Mouse (Mus musculus): ENCODE data around the gene Tpst1. TPM values are rescaled to one million over a fixed set of nuclear protein-coding genes. Genes with fewer than 3 reads are reported as not detected.

Tpst1 gene
- polyA plus RNA-seq, 1 experiment from 2014 or later: 82.7 TPM

DNA sequence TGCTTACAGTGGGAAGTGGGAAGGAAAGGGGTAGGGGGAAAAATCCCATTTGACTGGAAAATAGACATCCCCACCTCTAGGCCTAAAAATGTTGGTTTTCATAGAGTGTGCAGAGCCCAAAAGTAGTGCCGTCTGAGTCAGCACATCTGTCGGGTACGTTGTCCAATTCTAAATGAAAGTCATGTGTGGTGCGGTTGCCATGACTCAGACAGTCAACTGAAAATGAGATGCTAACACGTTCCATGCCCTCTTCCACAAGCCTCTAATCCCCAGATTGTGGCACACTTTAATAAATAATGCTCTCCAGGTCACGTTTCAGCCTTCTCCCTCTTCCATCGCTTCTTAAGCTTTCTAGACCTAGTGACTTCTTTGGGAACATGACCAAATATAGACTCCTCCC lies 43.7 kb downstream of the Tpst1 start:
- no peak overlapping the region for H3K9ac ChIP-seq (replicated peaks; ENCODE audit: low read depth, low read length)
- no peaks in the 10 kb centered on the region for H3K9me3 ChIP-seq (ENCODE audit: control insufficient read depth, low read depth, low read length)
- H3K27me3 ChIP-seq (ENCODE audit: control insufficient read depth, insufficient read depth, low read length): no peaks in the 10 kb centered on the region
- no peak overlapping the region for H3K4me3 ChIP-seq (ENCODE audit: low read depth, low read length)
- no peak overlapping the region for H3K27ac ChIP-seq (ENCODE audit: low read length)
- peaks cover 4% of the 10 kb centered on the region; the same call in 1 of the 2 replicates for H3K4me1 ChIP-seq (ENCODE audit: control insufficient read depth, insufficient read depth, low read length)
- ATAC-seq (ENCODE audit: insufficient number of reproducible peaks, insufficient read depth, low FRiP score, low read depth): no peak
- no peak overlapping the region for H3K4me2 ChIP-seq (replicated peaks; ENCODE audit: low read depth, low read length)
- H3K36me3 ChIP-seq (ENCODE audit: control insufficient read depth, insufficient read depth, low read length): no peaks in the 10 kb centered on the region; the same call in 1 of the 2 replicates
- 80% methylated on average over 7 of the region's 7 CpGs for WGBS

DNA sequence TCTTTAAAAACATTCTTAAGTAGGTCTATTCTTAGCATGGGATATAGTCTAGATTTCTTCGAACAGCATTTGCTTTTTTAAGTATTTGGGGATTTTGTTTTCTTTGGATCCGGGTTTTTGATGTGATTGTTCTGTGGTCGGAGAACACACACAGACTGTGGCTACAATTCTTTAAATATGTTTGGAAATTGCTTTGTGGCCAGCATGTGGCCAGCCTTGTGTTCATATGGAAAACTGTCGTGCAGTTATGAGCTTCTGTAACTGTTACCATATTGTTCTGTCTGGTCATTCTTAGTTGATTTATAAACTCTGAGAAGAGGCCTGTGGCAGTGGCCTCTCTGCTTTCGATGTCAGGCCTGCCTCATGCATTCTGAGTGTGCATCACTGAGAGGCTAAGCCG lies 44.8 kb downstream of the Tpst1 start:
- Histone ChIP-seq H3K4me1 (ENCODE audit: control insufficient read depth, insufficient read depth, low read length) (peaks cover 4% of the 10 kb centered on the region; the same call in 1 of the 2 replicates), H3K27me3 (ENCODE audit: control insufficient read depth, insufficient read depth, low read length) (no peaks in the 10 kb centered on the region), H3K27ac (ENCODE audit: low read length) (peak overlapping the region; percentile 33), H3K4me3 (ENCODE audit: low read depth, low read length) (no peak overlapping the region), H3K9ac (replicated peaks; ENCODE audit: low read depth, low read length) (no peak overlapping the region), H3K4me2 (replicated peaks; ENCODE audit: low read depth, low read length) (no peak overlapping the region), H3K36me3 (ENCODE audit: control insufficient read depth, insufficient read depth, low read length) (no peaks in the 10 kb centered on the region; the same call in 1 of the 2 replicates), H3K9me3 (ENCODE audit: control insufficient read depth, low read depth, low read length) (no peaks in the 10 kb centered on the region)
- 66% methylated on average over 6 of the region's 6 CpGs for WGBS
- ATAC-seq (ENCODE audit: insufficient number of reproducible peaks, insufficient read depth, low FRiP score, low read depth): no peak

DNA sequence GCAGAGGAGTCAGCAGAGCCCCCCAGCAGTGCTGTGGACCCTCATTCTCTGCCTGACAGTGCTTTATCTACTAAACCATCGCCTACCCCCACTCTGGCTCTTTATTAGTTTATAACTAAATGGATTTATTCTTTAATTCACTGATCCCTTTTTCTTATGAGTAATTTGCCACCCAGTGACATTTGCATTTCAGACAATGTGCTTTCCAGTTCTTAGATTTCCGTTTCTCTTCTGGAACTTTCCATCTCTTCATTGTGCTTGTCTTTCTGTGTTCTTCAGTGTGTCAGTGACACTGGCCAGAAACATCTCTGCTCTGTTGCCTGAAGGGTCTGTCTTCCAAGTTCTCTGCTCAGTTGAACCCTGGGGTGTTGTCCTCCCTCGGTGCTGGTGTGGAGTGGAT lies 46.1 kb downstream of the Tpst1 start:
- no peak overlapping the region for H3K4me3 ChIP-seq (ENCODE audit: low read depth, low read length)
- 67% methylated on average over 3 of the region's 3 CpGs for WGBS
- no peak overlapping the region for H3K9ac ChIP-seq (replicated peaks; ENCODE audit: low read depth, low read length)
- no peak overlapping the region for H3K4me2 ChIP-seq (replicated peaks; ENCODE audit: low read depth, low read length)
- H3K27ac ChIP-seq (ENCODE audit: low read length): peak overlapping the region; percentile 28; the same call in 1 of the 2 replicates
- no peak for ATAC-seq (ENCODE audit: insufficient number of reproducible peaks, insufficient read depth, low FRiP score, low read depth)
- no peaks in the 10 kb centered on the region; the same call in 1 of the 2 replicates for H3K36me3 ChIP-seq (ENCODE audit: control insufficient read depth, insufficient read depth, low read length)
- no peaks in the 10 kb centered on the region for H3K9me3 ChIP-seq (ENCODE audit: control insufficient read depth, low read depth, low read length)
- peaks cover 4% of the 10 kb centered on the region; the same call in 1 of the 2 replicates for H3K4me1 ChIP-seq (ENCODE audit: control insufficient read depth, insufficient read depth, low read length)
- H3K27me3 ChIP-seq (ENCODE audit: control insufficient read depth, insufficient read depth, low read length): no peaks in the 10 kb centered on the region

DNA sequence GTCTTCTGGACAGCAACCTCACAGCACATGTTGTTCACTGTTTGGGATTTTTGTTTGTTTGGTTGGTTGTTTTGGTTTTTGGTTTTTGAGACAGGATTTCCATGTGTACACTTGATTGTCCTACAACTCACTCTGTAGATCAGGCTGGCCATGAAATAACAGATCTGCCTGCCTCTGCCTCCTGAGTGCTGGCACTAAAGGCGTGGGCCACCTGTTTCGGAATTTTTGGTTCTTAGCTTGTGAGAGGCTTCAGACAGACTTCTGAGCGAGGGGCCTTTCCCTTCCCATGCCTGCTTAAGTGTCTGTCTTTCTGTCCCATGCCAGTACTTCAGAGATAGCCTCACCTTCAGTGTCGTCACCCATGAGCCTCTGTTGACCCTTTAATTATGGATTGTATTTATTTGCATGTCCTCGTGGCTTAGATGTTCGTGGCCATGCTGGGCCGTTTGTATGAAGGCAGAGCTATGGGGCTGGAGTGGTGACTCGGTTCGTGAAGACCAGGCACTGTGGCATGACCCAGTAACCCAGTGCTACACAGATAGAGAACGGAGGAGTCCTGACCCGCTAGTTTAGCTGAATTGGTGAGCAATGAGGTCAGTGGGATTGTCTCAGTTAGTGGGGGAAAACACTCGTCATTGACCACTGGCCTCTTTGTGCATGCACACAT lies 47.1 kb downstream of the Tpst1 start:
- ATAC-seq (ENCODE audit: insufficient number of reproducible peaks, insufficient read depth, low FRiP score, low read depth): no peak
- Histone ChIP-seq H3K27ac (ENCODE audit: low read length) (no peak overlapping the region), H3K4me2 (replicated peaks; ENCODE audit: low read depth, low read length) (no peak overlapping the region), H3K9ac (replicated peaks; ENCODE audit: low read depth, low read length) (no peak overlapping the region), H3K9me3 (ENCODE audit: control insufficient read depth, low read depth, low read length) (no peaks in the 10 kb centered on the region), H3K36me3 (ENCODE audit: control insufficient read depth, insufficient read depth, low read length) (no peaks in the 10 kb centered on the region; the same call in 1 of the 2 replicates), H3K4me3 (ENCODE audit: low read depth, low read length) (no peak overlapping the region), H3K4me1 (ENCODE audit: control insufficient read depth, insufficient read depth, low read length) (peaks cover 4% of the 10 kb centered on the region; the same call in 1 of the 2 replicates), H3K27me3 (ENCODE audit: control insufficient read depth, insufficient read depth, low read length) (no peaks in the 10 kb centered on the region)
- WGBS: 80% methylated on average over 12 of the region's 12 CpGs

DNA sequence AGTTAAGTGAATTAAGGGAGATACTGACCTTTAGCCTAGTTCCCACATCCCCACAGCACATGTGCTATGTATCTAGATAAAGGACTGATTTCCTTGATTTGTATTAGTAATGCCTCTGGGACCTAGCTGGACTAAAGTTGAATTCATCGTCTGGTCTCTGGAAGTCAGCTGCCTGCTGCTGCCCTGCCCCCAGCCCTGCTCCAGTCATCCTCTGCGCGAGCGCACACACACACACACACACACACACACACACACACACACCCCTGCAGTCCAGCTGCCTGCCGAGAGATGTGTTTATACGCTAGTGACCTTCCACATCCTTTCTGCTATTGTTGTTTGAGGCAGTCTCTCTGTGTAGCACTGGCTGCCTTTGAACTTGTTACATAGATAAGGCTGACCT lies 47.8 kb downstream of the Tpst1 start:
- no peaks in the 10 kb centered on the region for H3K9me3 ChIP-seq (ENCODE audit: control insufficient read depth, low read depth, low read length)
- peaks cover 4% of the 10 kb centered on the region; the same call in 1 of the 2 replicates for H3K4me1 ChIP-seq (ENCODE audit: control insufficient read depth, insufficient read depth, low read length)
- peak; percentile 72; the same call in 1 of the 2 replicates for ATAC-seq (ENCODE audit: insufficient number of reproducible peaks, insufficient read depth, low FRiP score, low read depth)
- 43% methylated on average over 6 of the region's 6 CpGs for WGBS
- no peak overlapping the region for H3K27ac ChIP-seq (ENCODE audit: low read length)
- no peak overlapping the region for H3K4me3 ChIP-seq (ENCODE audit: low read depth, low read length)
- no peak overlapping the region for H3K9ac ChIP-seq (replicated peaks; ENCODE audit: low read depth, low read length)
- H3K27me3 ChIP-seq (ENCODE audit: control insufficient read depth, insufficient read depth, low read length): no peaks in the 10 kb centered on the region
- H3K4me2 ChIP-seq (replicated peaks; ENCODE audit: low read depth, low read length): no peak overlapping the region
- no peaks in the 10 kb centered on the region; the same call in 1 of the 2 replicates for H3K36me3 ChIP-seq (ENCODE audit: control insufficient read depth, insufficient read depth, low read length)

DNA sequence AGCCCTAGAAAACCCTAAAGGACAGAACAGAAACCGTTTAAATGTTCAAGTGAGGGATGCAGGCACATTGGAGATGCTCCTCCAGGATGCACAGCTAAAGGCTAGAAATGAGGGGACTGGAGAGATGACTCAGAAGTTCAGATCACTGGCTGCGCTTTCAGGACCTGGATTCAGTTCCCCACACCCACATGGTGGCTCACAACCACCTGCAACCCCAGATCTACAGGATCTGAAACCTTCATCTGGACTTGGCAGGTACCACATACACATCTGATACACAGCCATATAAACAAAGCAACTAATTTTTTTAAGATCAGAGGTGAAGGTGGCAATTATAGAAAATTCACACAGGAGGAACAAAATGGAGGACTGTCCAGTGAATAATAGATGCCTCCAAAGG lies 49.2 kb downstream of the Tpst1 start:
- no peak overlapping the region for H3K4me3 ChIP-seq (ENCODE audit: low read depth, low read length)
- H3K27me3 ChIP-seq (ENCODE audit: control insufficient read depth, insufficient read depth, low read length): no peaks in the 10 kb centered on the region
- no peak for ATAC-seq (ENCODE audit: insufficient number of reproducible peaks, insufficient read depth, low FRiP score, low read depth)
- H3K27ac ChIP-seq (ENCODE audit: low read length): no peak overlapping the region
- H3K36me3 ChIP-seq (ENCODE audit: control insufficient read depth, insufficient read depth, low read length): no peaks in the 10 kb centered on the region; the same call in 1 of the 2 replicates
- 93% methylated on average over 2 of the region's 2 CpGs for WGBS
- H3K9ac ChIP-seq (replicated peaks; ENCODE audit: low read depth, low read length): no peak overlapping the region
- H3K9me3 ChIP-seq (ENCODE audit: control insufficient read depth, low read depth, low read length): no peaks in the 10 kb centered on the region
- peaks cover 3% of the 10 kb centered on the region; the same call in 1 of the 2 replicates for H3K4me1 ChIP-seq (ENCODE audit: control insufficient read depth, insufficient read depth, low read length)
- H3K4me2 ChIP-seq (replicated peaks; ENCODE audit: low read depth, low read length): no peak overlapping the region

DNA sequence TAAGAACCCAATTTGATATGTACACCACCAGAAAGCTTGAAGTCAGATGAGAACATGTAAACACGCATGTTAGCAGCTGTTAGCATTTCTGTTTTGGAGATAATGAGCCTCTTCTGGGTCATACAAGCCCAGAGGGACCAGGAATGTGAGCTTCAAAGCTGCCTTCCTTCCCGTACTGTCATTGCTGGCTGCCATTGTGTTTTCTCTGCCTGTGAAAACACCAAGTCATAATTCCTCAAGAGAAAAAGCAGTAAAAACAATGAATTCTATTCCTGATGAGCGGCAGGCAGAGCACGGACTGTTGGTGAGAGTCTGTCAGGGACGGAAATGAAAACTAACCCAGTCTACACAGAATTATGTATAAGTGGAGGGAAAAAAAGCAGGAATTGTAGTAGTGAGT lies 51.1 kb downstream of the Tpst1 start:
- 88% methylated on average over 5 of the region's 5 CpGs for WGBS
- Histone ChIP-seq H3K9me3 (ENCODE audit: control insufficient read depth, low read depth, low read length) (no peaks in the 10 kb centered on the region), H3K4me2 (replicated peaks; ENCODE audit: low read depth, low read length) (no peak overlapping the region), H3K4me1 (ENCODE audit: control insufficient read depth, insufficient read depth, low read length) (no peaks in the 10 kb centered on the region), H3K4me3 (ENCODE audit: low read depth, low read length) (no peak overlapping the region), H3K27me3 (ENCODE audit: control insufficient read depth, insufficient read depth, low read length) (no peaks in the 10 kb centered on the region), H3K36me3 (ENCODE audit: control insufficient read depth, insufficient read depth, low read length) (no peaks in the 10 kb centered on the region; the same call in 1 of the 2 replicates), H3K27ac (ENCODE audit: low read length) (no peak overlapping the region), H3K9ac (replicated peaks; ENCODE audit: low read depth, low read length) (no peak overlapping the region)
- no peak for ATAC-seq (ENCODE audit: insufficient number of reproducible peaks, insufficient read depth, low FRiP score, low read depth)

DNA sequence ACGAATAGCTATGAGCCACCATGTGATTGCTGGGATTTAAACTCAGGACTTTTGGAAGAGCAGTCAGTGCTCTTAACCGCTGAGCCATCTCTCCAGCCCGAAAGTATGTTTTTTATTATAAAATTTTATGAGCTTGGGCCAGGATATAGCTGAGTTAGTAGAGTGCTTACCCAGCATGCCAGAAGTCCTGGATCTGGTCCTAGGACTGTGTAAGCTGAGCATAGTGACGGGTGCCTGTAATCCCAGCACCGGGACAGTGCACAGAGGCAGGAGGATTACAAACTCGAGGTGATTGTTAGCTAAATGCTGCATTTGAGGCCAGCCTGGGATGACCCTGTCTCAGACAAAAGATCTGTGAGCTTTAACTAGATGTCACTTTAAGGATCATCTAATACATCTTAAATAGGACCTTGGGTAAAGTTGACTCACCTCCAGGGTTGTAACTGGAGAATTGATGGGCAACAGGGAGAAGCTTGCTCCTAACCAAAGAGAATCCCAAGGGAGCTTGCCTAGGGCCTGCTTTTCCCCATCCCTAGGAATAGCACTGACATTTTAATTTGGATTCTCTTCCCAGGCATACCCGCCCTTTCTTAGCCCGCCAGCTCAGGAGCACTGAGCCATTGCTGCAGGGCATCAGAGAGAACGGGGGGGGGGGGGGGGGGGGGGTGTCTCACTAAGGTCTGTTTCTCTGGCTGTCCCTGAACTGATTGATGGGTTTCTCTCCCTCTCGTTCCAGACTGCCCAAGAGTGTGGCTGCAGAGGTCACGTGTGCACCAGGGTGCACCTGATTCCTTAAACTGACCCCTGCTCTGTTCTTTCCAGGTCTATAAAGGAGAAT lies 55.8 kb downstream of the Tpst1 start:
- no peaks in the 10 kb centered on the region for H3K9me3 ChIP-seq (ENCODE audit: control insufficient read depth, low read depth, low read length)
- no peaks in the 10 kb centered on the region for H3K4me1 ChIP-seq (ENCODE audit: control insufficient read depth, insufficient read depth, low read length)
- no peak overlapping the region for H3K4me2 ChIP-seq (replicated peaks; ENCODE audit: low read depth, low read length)
- H3K9ac ChIP-seq (replicated peaks; ENCODE audit: low read depth, low read length): no peak overlapping the region
- WGBS: 66% methylated on average over 11 of the region's 11 CpGs
- H3K27ac ChIP-seq (ENCODE audit: low read length): no peak overlapping the region
- no peaks in the 10 kb centered on the region for H3K27me3 ChIP-seq (ENCODE audit: control insufficient read depth, insufficient read depth, low read length)
- ATAC-seq (ENCODE audit: insufficient number of reproducible peaks, insufficient read depth, low FRiP score, low read depth): no peak
- H3K36me3 ChIP-seq (ENCODE audit: control insufficient read depth, insufficient read depth, low read length): peaks cover 2% of the 10 kb centered on the region; the same call in 1 of the 2 replicates
- no peak overlapping the region for H3K4me3 ChIP-seq (ENCODE audit: low read depth, low read length)
